Mouse (Mus musculus) erythroblast, adult 5-6 weeks (primary cell): ENCODE results near the gene Cntnap1. TPM values are rescaled to one million over a fixed set of nuclear protein-coding genes. Genes with fewer than 3 reads are reported as not detected.

Source experiments
- ATAC-seq: replicated peaks from 2 replicates; pipeline ENCODE4 v1.8.0; 2016; ENCODE audit warnings: moderate number of reproducible peaks, mild to moderate bottlenecking, moderate TSS enrichment, inconsistent platforms; ENCODE audit not compliant: poor library complexity, low FRiP score, severe bottlenecking
- total RNA-seq, 2 experiments: library from RNA; stranded (forward) in 1 of 2; stranded (reverse) in 1 of 2; fragments of 150-400 nt in 1 of 2; fragments of 200-764, 138-1000 nt in 1 of 2; gene quantifications; 2 replicates each; pipeline versions ENCODE4 v1.2.3 to v1.2.4; 2015 to 2017; ENCODE audit warnings: low replicate concordance in 2 of 2

The Cntnap1 gene
- total RNA-seq, 2 experiments from 2014 or later = 0.17 to 0.58 TPM

- ATAC-seq = no peak
Measured at GRCm38 (mm10) chr11:101168301-101168980, 1.9 kb upstream of the Cntnap1 start.

GRCm38 (mm10) chr11:101169301-101170107 is 819 bp upstream of the Cntnap1 start:
- ATAC-seq = no peak

DNA sequence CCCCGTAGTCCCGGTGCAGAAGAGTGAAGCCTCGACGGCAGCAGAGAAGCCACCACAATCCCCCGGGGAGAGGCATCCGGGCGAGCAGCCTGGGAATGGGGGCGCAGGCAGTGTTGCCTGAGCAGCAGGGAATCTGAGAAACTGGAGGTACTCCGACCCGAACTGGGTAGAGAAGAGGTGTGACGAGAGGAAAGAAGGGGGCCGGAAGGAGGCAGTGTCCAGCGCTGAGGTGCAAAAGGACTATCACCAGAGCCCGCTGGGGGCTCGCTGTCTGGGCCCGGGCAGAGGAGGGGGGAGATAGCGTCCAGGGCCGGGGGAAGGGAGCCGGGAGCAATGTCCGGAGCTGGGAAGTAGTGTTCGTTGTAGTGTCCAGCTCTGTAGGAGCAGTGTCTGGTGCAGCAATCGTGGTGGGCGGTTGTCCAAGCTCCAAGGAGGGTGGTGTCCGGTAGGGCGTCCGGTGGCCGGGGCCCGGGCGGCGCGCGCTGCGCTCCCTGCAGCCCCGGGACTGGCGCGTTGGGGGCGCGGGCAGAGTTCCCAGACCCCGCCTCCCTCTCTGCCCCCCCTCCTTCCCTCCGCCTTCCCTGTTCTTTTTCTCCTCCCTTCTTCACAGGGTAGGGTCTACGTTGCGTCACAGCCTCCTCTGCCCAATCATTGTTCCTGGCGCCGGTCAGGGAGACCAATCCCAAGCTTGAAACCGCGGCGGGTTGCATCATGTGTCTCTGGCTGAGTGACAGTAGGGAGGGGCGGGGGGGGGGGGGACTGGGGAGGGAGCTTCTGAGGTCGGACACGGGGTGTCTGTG is 688 bp downstream of the Cntnap1 start, which contains the start of gene Plekhh3:
Gene Plekhh3, minus strand, starts transcription at position 541 of the 800 bp plus-strand sequence.
- ATAC-seq = no peak

- ATAC-seq = no peak
Measured at GRCm38 (mm10) chr11:101171721-101172433, 1.6 kb downstream of the Cntnap1 start.

- ATAC-seq = no peak
Measured at GRCm38 (mm10) chr11:101172434-101172815, 2.1 kb downstream of the Cntnap1 start.

GRCm38 (mm10) chr11:101173112-101173511 is 2.8 kb downstream of the Cntnap1 start:
- ATAC-seq = no peak

- ATAC-seq = peak; percentile 77
Measured at GRCm38 (mm10) chr11:101173631-101174388, 3.5 kb downstream of the Cntnap1 start.

DNA sequence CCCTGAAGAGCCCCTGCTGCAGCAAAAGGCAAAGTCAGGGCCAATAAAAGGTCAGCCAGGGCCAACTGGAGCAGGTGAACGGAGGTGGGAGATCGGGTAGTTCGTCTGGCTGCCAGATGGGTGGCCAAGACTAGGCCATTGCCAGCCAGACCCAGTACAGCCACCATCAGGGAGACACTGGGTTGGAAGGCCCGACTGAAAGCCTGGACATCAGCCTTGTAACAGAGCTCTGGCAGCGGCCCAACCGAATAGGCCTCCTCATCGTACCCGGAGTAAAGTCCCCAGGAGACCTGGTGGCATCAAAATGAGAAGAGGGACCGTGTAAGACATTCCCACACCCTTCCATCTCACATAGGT is 4.0 kb downstream of the Cntnap1 start:
- no peak for ATAC-seq

DNA sequence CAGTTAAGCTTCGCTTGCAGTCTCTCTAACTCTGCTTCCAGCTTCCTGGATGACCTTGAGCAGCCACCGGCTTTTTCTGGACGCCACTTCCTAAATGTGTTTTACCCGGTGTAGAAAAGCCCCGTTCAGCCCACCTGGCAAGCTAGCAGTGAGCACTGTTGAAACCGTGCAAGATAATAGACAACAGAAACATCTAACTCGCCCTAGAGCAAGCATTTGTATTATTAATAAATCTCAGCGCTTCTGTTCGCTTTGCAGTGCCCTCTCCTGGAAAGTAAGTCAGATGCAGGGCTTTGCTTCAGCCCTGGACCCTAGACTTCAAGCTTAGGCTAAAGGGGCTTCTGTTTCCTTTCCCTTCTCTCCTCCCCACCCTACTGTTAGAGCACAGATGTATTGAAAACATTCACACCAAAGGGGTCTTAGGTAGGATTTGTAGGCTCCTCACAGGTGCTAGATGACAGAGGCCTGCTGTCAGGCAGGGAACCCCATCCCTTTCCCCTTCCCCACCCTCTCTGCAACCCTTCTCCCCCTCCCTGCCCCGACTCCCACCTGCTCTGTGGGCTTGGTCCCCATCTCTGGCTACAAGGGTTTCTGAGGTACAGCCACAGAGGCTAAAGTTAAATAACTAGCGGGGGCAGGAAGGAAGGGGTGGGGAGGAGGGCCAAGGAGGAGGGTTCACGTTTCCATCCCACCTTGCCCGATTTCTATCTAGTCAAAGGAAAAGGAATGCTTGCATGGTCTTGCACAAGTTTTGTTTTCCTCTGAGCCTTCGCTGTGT is 4.7 kb downstream of the Cntnap1 start, which contains the start of gene Ccr10:
Gene Ccr10, minus strand, starts transcription at position 593 of the 778 bp plus-strand sequence.
- no peak for ATAC-seq

- no peak for ATAC-seq
Measured at GRCm38 (mm10) chr11:101175636-101176116, 5.4 kb downstream of the Cntnap1 start.

- ATAC-seq = no peak
Measured at GRCm38 (mm10) chr11:101176117-101176691, 5.9 kb downstream of the Cntnap1 start.

DNA sequence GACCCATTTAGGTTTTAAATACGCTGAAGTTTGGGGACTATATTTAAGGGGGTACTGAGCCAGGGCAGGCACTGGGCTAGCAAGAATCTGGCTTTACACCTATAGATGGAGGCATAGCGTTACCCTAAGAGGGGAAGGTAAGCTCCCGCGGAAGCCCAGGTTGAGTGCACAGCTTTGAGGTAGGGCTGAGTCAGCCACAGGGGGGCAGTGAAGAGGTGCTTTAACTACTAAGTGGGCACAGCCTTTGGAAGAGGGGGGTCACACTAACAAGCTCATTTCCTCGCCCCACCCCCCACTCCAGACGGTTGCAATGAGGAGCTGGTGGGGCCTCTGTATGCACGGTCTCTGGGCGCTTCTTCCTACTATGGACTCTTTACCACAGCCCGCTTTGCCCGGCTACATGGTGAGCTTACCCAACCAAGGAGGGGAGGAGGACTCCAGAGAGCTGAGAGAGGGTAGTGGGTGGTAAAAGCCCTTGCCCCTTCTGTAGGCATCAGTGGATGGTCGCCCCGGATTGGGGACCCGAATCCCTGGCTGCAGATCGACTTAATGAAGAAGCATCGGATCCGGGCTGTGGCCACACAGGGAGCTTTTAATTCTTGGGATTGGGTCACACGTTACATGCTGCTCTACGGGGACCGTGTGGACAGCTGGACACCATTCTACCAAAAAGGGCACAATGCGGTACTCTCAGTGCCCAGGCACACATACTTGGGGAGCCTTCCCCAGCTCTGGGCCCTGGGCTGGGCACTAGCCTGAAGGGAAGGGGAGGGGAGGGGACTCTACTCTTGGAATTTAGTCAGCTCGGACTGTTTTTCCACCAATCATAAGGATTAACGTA is 6.8 kb downstream of the Cntnap1 start:
- ATAC-seq = 0 out of 2 replicates have a peak, but pooled peaks have one; percentile 38

- no peak for ATAC-seq
Measured at GRCm38 (mm10) chr11:101178061-101179058, 8.0 kb downstream of the Cntnap1 start.

- no peak for ATAC-seq
Measured at GRCm38 (mm10) chr11:101179306-101179705, 9.0 kb downstream of the Cntnap1 start.

DNA sequence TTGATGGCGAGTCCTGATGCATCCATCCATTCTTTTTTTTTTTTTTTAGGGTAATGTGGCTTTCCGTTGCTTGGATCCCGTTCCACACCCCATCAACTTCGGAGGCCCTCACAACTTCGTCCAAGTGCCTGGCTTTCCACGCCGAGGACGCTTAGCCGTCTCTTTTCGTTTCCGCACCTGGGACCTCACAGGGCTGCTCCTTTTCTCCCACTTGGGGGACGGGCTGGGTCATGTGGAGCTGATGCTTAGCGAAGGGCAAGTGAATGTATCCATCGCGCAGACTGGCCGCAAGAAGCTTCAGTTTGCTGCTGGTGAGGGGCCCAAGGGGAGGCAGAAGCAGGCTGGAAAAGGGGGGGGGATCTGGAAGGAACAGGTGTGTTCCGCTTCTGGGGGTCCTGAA is 9.9 kb downstream of the Cntnap1 start:
- ATAC-seq = no peak
